Mouse (Mus musculus): Measurements from ENCODE around the gene Taf1. TPM values are rescaled to one million over a fixed set of nuclear protein-coding genes. Genes with fewer than 3 reads are reported as not detected.

The Taf1 gene
- polyA plus RNA-seq, 1 experiment: 7.9 TPM

- no peaks in the 10 kb centered on the region for H3K79me2 ChIP-seq (ENCODE audit: control insufficient read depth, insufficient read depth)
- no peaks in the 10 kb centered on the region for H3K36me3 ChIP-seq (ENCODE audit: control insufficient read depth, insufficient read depth)
- no peak overlapping the region for H3ac ChIP-seq (ENCODE audit: control insufficient read depth, insufficient read length)
- TF ChIP-seq USF1 (IDR thresholded peaks at IDR 0.05; ENCODE audit: low read depth): no peak
- TF ChIP-seq POLR2A (IDR thresholded peaks at IDR 0.05; ENCODE audit: insufficient read length, low read depth): no peak
- no peak for TF ChIP-seq TCF12 (IDR thresholded peaks at IDR 0.05; ENCODE audit: insufficient read depth, poor library complexity, severe bottlenecking)
- no peak for TF ChIP-seq TCF3 (IDR thresholded peaks at IDR 0.05; ENCODE audit: insufficient read length, low read depth)
- no peak for TF ChIP-seq E2F4 (IDR thresholded peaks at IDR 0.05; ENCODE audit: insufficient read depth)
- no peak for TF ChIP-seq SRF (IDR thresholded peaks at IDR 0.05; ENCODE audit: control insufficient read depth, insufficient read length, low read depth)
- TF ChIP-seq REST (IDR thresholded peaks at IDR 0.05; ENCODE audit: insufficient read depth, insufficient read length): no peak
- TF ChIP-seq MYOG (IDR thresholded peaks at IDR 0.05; ENCODE audit: control insufficient read depth in 1 of 3, insufficient read depth in 1 of 3, insufficient read length in 2 of 3, low read depth in 2 of 3): no peak
- no peak for TF ChIP-seq MAX (IDR thresholded peaks at IDR 0.05; ENCODE audit: low read depth)
- no peak for TF ChIP-seq POLR2AphosphoS2 (IDR thresholded peaks at IDR 0.05; ENCODE audit: insufficient read length, low read depth)
- TF ChIP-seq CEBPB (IDR thresholded peaks at IDR 0.05; ENCODE audit: insufficient read depth, poor library complexity, severe bottlenecking): no peak
- no peak overlapping the region for H3K4me3 ChIP-seq
- H3K4me2 ChIP-seq (ENCODE audit: low read depth): no peak overlapping the region
- H3K27me3 ChIP-seq (ENCODE audit: control insufficient read depth, insufficient read depth, insufficient read length): no peaks in the 10 kb centered on the region
Observed at GRCm38 (mm10) chrX:101522027-101522426, 10.5 kb upstream of the Taf1 start.

- no peaks in the 10 kb centered on the region for H3K79me2 ChIP-seq (ENCODE audit: control insufficient read depth, insufficient read depth)
- TF ChIP-seq POLR2A (IDR thresholded peaks at IDR 0.05; ENCODE audit: insufficient read length, low read depth) (no peak), E2F4 (IDR thresholded peaks at IDR 0.05; ENCODE audit: insufficient read depth) (no peak), TCF3 (IDR thresholded peaks at IDR 0.05; ENCODE audit: insufficient read length, low read depth) (no peak), POLR2AphosphoS2 (IDR thresholded peaks at IDR 0.05; ENCODE audit: insufficient read length, low read depth) (no peak), CEBPB (IDR thresholded peaks at IDR 0.05; ENCODE audit: insufficient read depth, poor library complexity, severe bottlenecking) (no peak), REST (IDR thresholded peaks at IDR 0.05; ENCODE audit: insufficient read depth, insufficient read length) (no peak), MAX (IDR thresholded peaks at IDR 0.05; ENCODE audit: low read depth) (no peak), MYOD1 (IDR thresholded peaks at IDR 0.05; ENCODE audit: control insufficient read depth in 1 of 3, insufficient read length in 2 of 3, low read depth in 2 of 3) (no peak), USF1 (IDR thresholded peaks at IDR 0.05; ENCODE audit: low read depth) (no peak), SRF (IDR thresholded peaks at IDR 0.05; ENCODE audit: control insufficient read depth, insufficient read length, low read depth) (no peak), MYOG (IDR thresholded peaks at IDR 0.05; ENCODE audit: control insufficient read depth in 1 of 3, insufficient read depth in 1 of 3, insufficient read length in 2 of 3, low read depth in 2 of 3) (no peak), TCF12 (IDR thresholded peaks at IDR 0.05; ENCODE audit: insufficient read depth, poor library complexity, severe bottlenecking) (no peak)
- H3K27me3 ChIP-seq (ENCODE audit: control insufficient read depth, insufficient read depth, insufficient read length): no peaks in the 10 kb centered on the region
- no peaks in the 10 kb centered on the region for H3K36me3 ChIP-seq (ENCODE audit: control insufficient read depth, insufficient read depth)
- no peak overlapping the region for H3K4me3 ChIP-seq
- H3ac ChIP-seq (ENCODE audit: control insufficient read depth, insufficient read length): no peak overlapping the region
- no peak overlapping the region for H3K4me2 ChIP-seq (ENCODE audit: low read depth)
Observed at GRCm38 (mm10) chrX:101527356-101527755, 5.2 kb upstream of the Taf1 start.

GRCm38 (mm10) chrX:101585455-101585854, 52.9 kb downstream of the Taf1 start:
- TF ChIP-seq CEBPB (IDR thresholded peaks at IDR 0.05; ENCODE audit: insufficient read depth, poor library complexity, severe bottlenecking) (no peak), E2F4 (IDR thresholded peaks at IDR 0.05; ENCODE audit: insufficient read depth) (no peak), REST (IDR thresholded peaks at IDR 0.05; ENCODE audit: insufficient read depth, insufficient read length) (no peak), POLR2A (IDR thresholded peaks at IDR 0.05; ENCODE audit: insufficient read length, low read depth) (no peak), MYOD1 (IDR thresholded peaks at IDR 0.05; ENCODE audit: control insufficient read depth in 1 of 3, insufficient read length in 2 of 3, low read depth in 2 of 3) (no peak), MYOG (IDR thresholded peaks at IDR 0.05; ENCODE audit: control insufficient read depth in 1 of 3, insufficient read depth in 1 of 3, insufficient read length in 2 of 3, low read depth in 2 of 3) (no peak), TCF3 (IDR thresholded peaks at IDR 0.05; ENCODE audit: insufficient read length, low read depth) (no peak), TCF12 (IDR thresholded peaks at IDR 0.05; ENCODE audit: insufficient read depth, poor library complexity, severe bottlenecking) (no peak), MAX (IDR thresholded peaks at IDR 0.05; ENCODE audit: low read depth) (no peak), USF1 (IDR thresholded peaks at IDR 0.05; ENCODE audit: low read depth) (no peak), SRF (IDR thresholded peaks at IDR 0.05; ENCODE audit: control insufficient read depth, insufficient read length, low read depth) (no peak), POLR2AphosphoS2 (IDR thresholded peaks at IDR 0.05; ENCODE audit: insufficient read length, low read depth) (no peak)
- no peaks in the 10 kb centered on the region for H3K27me3 ChIP-seq (ENCODE audit: control insufficient read depth, insufficient read depth, insufficient read length)
- no peaks in the 10 kb centered on the region for H3K36me3 ChIP-seq (ENCODE audit: control insufficient read depth, insufficient read depth)
- no peak overlapping the region for H3K4me3 ChIP-seq
- H3K79me2 ChIP-seq (ENCODE audit: control insufficient read depth, insufficient read depth): no peaks in the 10 kb centered on the region
- no peak overlapping the region for H3K4me2 ChIP-seq (ENCODE audit: low read depth)
- no peak overlapping the region for H3ac ChIP-seq (ENCODE audit: control insufficient read depth, insufficient read length)

- Histone ChIP-seq H3K4me3 (no peak overlapping the region), H3K27me3 (ENCODE audit: control insufficient read depth, insufficient read depth, insufficient read length) (no peaks in the 10 kb centered on the region), H3K4me2 (ENCODE audit: low read depth) (no peak overlapping the region), H3K36me3 (ENCODE audit: control insufficient read depth, insufficient read depth) (no peaks in the 10 kb centered on the region), H3K79me2 (ENCODE audit: control insufficient read depth, insufficient read depth) (no peaks in the 10 kb centered on the region), H3ac (ENCODE audit: control insufficient read depth, insufficient read length) (no peak overlapping the region)
- TF ChIP-seq MYOG (IDR thresholded peaks at IDR 0.05; ENCODE audit: control insufficient read depth in 1 of 3, insufficient read depth in 1 of 3, insufficient read length in 2 of 3, low read depth in 2 of 3) (no peak), SRF (IDR thresholded peaks at IDR 0.05; ENCODE audit: control insufficient read depth, insufficient read length, low read depth) (no peak), REST (IDR thresholded peaks at IDR 0.05; ENCODE audit: insufficient read depth, insufficient read length) (no peak)
Observed at GRCm38 (mm10) chrX:101616183-101616582, 83.6 kb downstream of the Taf1 start.

- no peaks in the 10 kb centered on the region for H3K27me3 ChIP-seq (ENCODE audit: control insufficient read depth, insufficient read depth, insufficient read length)
- TF ChIP-seq CEBPB (IDR thresholded peaks at IDR 0.05; ENCODE audit: insufficient read depth, poor library complexity, severe bottlenecking): no peak
- no peak for TF ChIP-seq TCF3 (IDR thresholded peaks at IDR 0.05; ENCODE audit: insufficient read length, low read depth)
- no peak for TF ChIP-seq POLR2AphosphoS2 (IDR thresholded peaks at IDR 0.05; ENCODE audit: insufficient read length, low read depth)
- no peak for TF ChIP-seq E2F4 (IDR thresholded peaks at IDR 0.05; ENCODE audit: insufficient read depth)
- no peak overlapping the region for H3K4me3 ChIP-seq
- no peaks in the 10 kb centered on the region for H3K36me3 ChIP-seq (ENCODE audit: control insufficient read depth, insufficient read depth)
- no peak overlapping the region for H3K4me2 ChIP-seq (ENCODE audit: low read depth)
- H3K79me2 ChIP-seq (ENCODE audit: control insufficient read depth, insufficient read depth): no peaks in the 10 kb centered on the region
- H3ac ChIP-seq (ENCODE audit: control insufficient read depth, insufficient read length): no peak overlapping the region
Observed at GRCm38 (mm10) chrX:101617889-101618288, 85.4 kb downstream of the Taf1 start.
